Mouse (Mus musculus): Measurements from ENCODE around the gene Tbx19. TPM values are rescaled to one million over a fixed set of nuclear protein-coding genes. Genes with fewer than 3 reads are reported as not detected.

The Tbx19 gene
- total and polyA plus RNA-seq, 2 experiments from 2014 or later, result not detected

GRCm38 (mm10) chr1:165191611-165192010, 31.0 kb upstream of the Tbx19 start:
- 23% methylated on average over 13 of the region's 13 CpGs for WGBS
- no peak for TF ChIP-seq CTCF (IDR thresholded peaks at IDR 0.05; ENCODE audit: low read depth)
- Histone ChIP-seq H3K27me3 (ENCODE audit: insufficient read depth, low read length) (no peaks in the 10 kb centered on the region), H3K4me2 (ENCODE audit: low read depth) (peak overlapping the region; percentile 23; the same call in 1 of the 2 replicates), H3K4me1 (ENCODE audit: insufficient read depth) (0 out of 2 replicates have a peak, but pooled peaks cover 5% of the 10 kb centered on the region), H3K27ac (ENCODE audit: low read depth, low read length) (no peak overlapping the region; the same call in 1 of the 2 replicates), H3K9ac (no peak overlapping the region), H3K9me3 (ENCODE audit: low read length) (no peaks in the 10 kb centered on the region), H3K36me3 (ENCODE audit: insufficient read depth) (no peaks in the 10 kb centered on the region), H3K4me3 (ENCODE audit: low read depth, low read length) (no peak overlapping the region)
- ATAC-seq, result no peak
- no peak for DNase-seq

GRCm38 (mm10) chr1:165190571-165191273, 30.1 kb upstream of the Tbx19 start:
- TF ChIP-seq CTCF (IDR thresholded peaks at IDR 0.05; ENCODE audit: low read depth), result no peak
- Histone ChIP-seq H3K27ac (ENCODE audit: low read depth, low read length) (no peak overlapping the region), H3K9ac (no peak overlapping the region), H3K4me1 (ENCODE audit: insufficient read depth) (0 out of 2 replicates have a peak, but pooled peaks cover 5% of the 10 kb centered on the region), H3K4me2 (ENCODE audit: low read depth) (no peak overlapping the region), H3K9me3 (ENCODE audit: low read length) (no peaks in the 10 kb centered on the region), H3K36me3 (ENCODE audit: insufficient read depth) (no peaks in the 10 kb centered on the region), H3K27me3 (ENCODE audit: insufficient read depth, low read length) (no peaks in the 10 kb centered on the region), H3K4me3 (ENCODE audit: low read depth, low read length) (no peak overlapping the region)
- 92% methylated on average over 10 of the region's 10 CpGs for WGBS
- DNase-seq (no peak), ATAC-seq (no peak)

GRCm38 (mm10) chr1:165190068-165190467, 29.5 kb upstream of the Tbx19 start:
- 75% methylated on average over 6 of the region's 6 CpGs for WGBS
- TF ChIP-seq CTCF (IDR thresholded peaks at IDR 0.05; ENCODE audit: low read depth), result no peak
- H3K27me3 ChIP-seq (ENCODE audit: insufficient read depth, low read length), result no peaks in the 10 kb centered on the region
- H3K4me3 ChIP-seq (ENCODE audit: low read depth, low read length), result no peak overlapping the region
- no peak for ATAC-seq
- H3K4me1 ChIP-seq (ENCODE audit: insufficient read depth), result 0 out of 2 replicates have a peak, but pooled peaks cover 5% of the 10 kb centered on the region
- no peak overlapping the region for H3K9ac ChIP-seq
- H3K9me3 ChIP-seq (ENCODE audit: low read length), result no peaks in the 10 kb centered on the region
- no peak overlapping the region for H3K27ac ChIP-seq (ENCODE audit: low read depth, low read length)
- H3K4me2 ChIP-seq (ENCODE audit: low read depth), result no peak overlapping the region
- no peak for DNase-seq
- H3K36me3 ChIP-seq (ENCODE audit: insufficient read depth), result no peaks in the 10 kb centered on the region

GRCm38 (mm10) chr1:165188806-165189580, 28.4 kb upstream of the Tbx19 start:
- H3K4me3 ChIP-seq (ENCODE audit: low read depth, low read length), result no peak overlapping the region
- WGBS, result 77% methylated on average over 10 of the region's 10 CpGs
- no peak for ATAC-seq

GRCm38 (mm10) chr1:165187357-165187756, 26.8 kb upstream of the Tbx19 start:
- Histone ChIP-seq H3K4me2 (ENCODE audit: low read depth) (no peak overlapping the region), H3K36me3 (ENCODE audit: insufficient read depth) (no peaks in the 10 kb centered on the region), H3K27ac (ENCODE audit: low read depth, low read length) (no peak overlapping the region), H3K9ac (no peak overlapping the region), H3K4me1 (ENCODE audit: insufficient read depth) (0 out of 2 replicates have a peak, but pooled peaks cover 5% of the 10 kb centered on the region), H3K4me3 (ENCODE audit: low read depth, low read length) (no peak overlapping the region), H3K27me3 (ENCODE audit: insufficient read depth, low read length) (no peaks in the 10 kb centered on the region), H3K9me3 (ENCODE audit: low read length) (no peaks in the 10 kb centered on the region)
- ATAC-seq, result peak; percentile 63; the same call in 1 of the 2 replicates
- 54% methylated on average over 5 of the region's 5 CpGs for WGBS
- TF ChIP-seq CTCF (IDR thresholded peaks at IDR 0.05; ENCODE audit: low read depth), result no peak
- no peak for DNase-seq

More at GRCm38 (mm10) chr1:165188806-165189580, 28.4 kb upstream of the Tbx19 start:
- Histone ChIP-seq H3K27me3 (ENCODE audit: insufficient read depth, low read length) (no peaks in the 10 kb centered on the region), H3K4me1 (ENCODE audit: insufficient read depth) (0 out of 2 replicates have a peak, but pooled peaks cover 5% of the 10 kb centered on the region), H3K9me3 (ENCODE audit: low read length) (no peaks in the 10 kb centered on the region), H3K27ac (ENCODE audit: low read depth, low read length) (no peak overlapping the region), H3K4me2 (ENCODE audit: low read depth) (no peak overlapping the region), H3K9ac (no peak overlapping the region), H3K36me3 (ENCODE audit: insufficient read depth) (no peaks in the 10 kb centered on the region)
- DNase-seq, result no peak
- TF ChIP-seq CTCF (IDR thresholded peaks at IDR 0.05; ENCODE audit: low read depth), result no peak

- 0 out of 2 replicates have a peak, but pooled peaks cover 5% of the 10 kb centered on the region for H3K4me1 ChIP-seq (ENCODE audit: insufficient read depth)
- DNase-seq (no peak), ATAC-seq (no peak)
- no peak for TF ChIP-seq CTCF (IDR thresholded peaks at IDR 0.05; ENCODE audit: low read depth)
- H3K9ac ChIP-seq, result no peak overlapping the region
- H3K27me3 ChIP-seq (ENCODE audit: insufficient read depth, low read length), result no peaks in the 10 kb centered on the region
- 75% methylated on average over 12 of the region's 12 CpGs for WGBS
- no peaks in the 10 kb centered on the region for H3K9me3 ChIP-seq (ENCODE audit: low read length)
- H3K4me3 ChIP-seq (ENCODE audit: low read depth, low read length), result no peak overlapping the region
- no peak overlapping the region for H3K27ac ChIP-seq (ENCODE audit: low read depth, low read length)
- no peaks in the 10 kb centered on the region for H3K36me3 ChIP-seq (ENCODE audit: insufficient read depth)
- H3K4me2 ChIP-seq (ENCODE audit: low read depth), result no peak overlapping the region
These were observed 25.9 kb upstream of the Tbx19 start for GRCm38 (mm10) chr1:165186491-165186890.

- no peak overlapping the region for H3K4me3 ChIP-seq (ENCODE audit: low read depth, low read length)
- no peaks in the 10 kb centered on the region for H3K9me3 ChIP-seq (ENCODE audit: low read length)
- H3K4me1 ChIP-seq (ENCODE audit: insufficient read depth), result 0 out of 2 replicates have a peak, but pooled peaks cover 5% of the 10 kb centered on the region
- H3K27me3 ChIP-seq (ENCODE audit: insufficient read depth, low read length), result no peaks in the 10 kb centered on the region
- H3K27ac ChIP-seq (ENCODE audit: low read depth, low read length), result no peak overlapping the region
- DNase-seq (no peak), ATAC-seq (no peak)
- TF ChIP-seq CTCF (IDR thresholded peaks at IDR 0.05; ENCODE audit: low read depth), result no peak
- no peak overlapping the region for H3K4me2 ChIP-seq (ENCODE audit: low read depth)
- no peak overlapping the region for H3K9ac ChIP-seq
- no peaks in the 10 kb centered on the region for H3K36me3 ChIP-seq (ENCODE audit: insufficient read depth)
- 41% methylated on average over 7 of the region's 7 CpGs for WGBS
These were observed 24.5 kb upstream of the Tbx19 start for GRCm38 (mm10) chr1:165185116-165185515.
